Comparison of ENCODE assay signal across 26 mouse cellular contexts in genomic region chr16:60274109-60274508, GRCm38 (mm10).
A peak's percentile ranks its signal among the peaks of the same experiment; 100 is the strongest.
DNase-seq lines count a peak whose midpoint lies in the region; ATAC-seq and TF ChIP-seq lines count a peak whose summit lies in the region.
"Had no signal": no experiment of that assay in that cellular context is flagged by ENCODE, and none has a peak within 500 bp of the region (broad histone marks: within the 10 kb centered on the region; RNA-seq: fewer than 3 reads in every experiment).

No protein-coding gene starts in this region.

- no peak for DNase-seq in heart, postnatal 36 days
- no peak for DNase-seq in midbrain, embryonic 10.5 days (ENCODE audit: low spot score)
- DNase-seq in liver, embryonic 13.5 days, result no peak
- no peak for DNase-seq in lung, adult 18-20 months
- no peak for DNase-seq in layer of hippocampus, adult 2 months (ENCODE audit: low spot score in 2 of 2)
- DNase-seq: adrenal gland, adult 8-10 months; cerebellum, adult 9-10 months; cerebellum, postnatal 36 days; gastrocnemius, postnatal 10 days; heart, postnatal 10 days; kidney, adult 2 months; layer of hippocampus, adult 9-11 months; lung, postnatal 4 days; right cerebral cortex, postnatal 25 days; thymus, adult 18-20 months; thymus, postnatal 25 days had no signal

- no peak overlapping the region for H3K4me2 ChIP-seq in heart, embryonic 15.5 days
- no peak overlapping the region for H3K4me2 ChIP-seq in midbrain, embryonic 12.5 days (replicated peaks)
- no peak overlapping the region for H3K4me2 ChIP-seq in liver, embryonic 13.5 days
- H3K4me2 ChIP-seq: forebrain, embryonic 13.5 days; intestine, embryonic 15.5 days; stomach, embryonic 15.5 days had no signal

- no peaks in the 10 kb centered on the region for H3K36me3 ChIP-seq in heart, embryonic 15.5 days
- H3K36me3 ChIP-seq in midbrain, embryonic 12.5 days, result no peaks in the 10 kb centered on the region
- no peaks in the 10 kb centered on the region for H3K36me3 ChIP-seq in midbrain, embryonic 10.5 days
- no peaks in the 10 kb centered on the region for H3K36me3 ChIP-seq in liver, embryonic 13.5 days
- H3K36me3 ChIP-seq: heart, embryonic 10.5 days; intestine, embryonic 15.5 days; stomach, embryonic 15.5 days had no signal

- no peak overlapping the region for H3K9ac ChIP-seq in heart, embryonic 15.5 days
- H3K9ac ChIP-seq in midbrain, embryonic 12.5 days (replicated peaks), result no peak overlapping the region
- no peak overlapping the region for H3K9ac ChIP-seq in liver, embryonic 13.5 days
- H3K9ac ChIP-seq: forebrain, embryonic 13.5 days; intestine, embryonic 15.5 days; stomach, embryonic 15.5 days had no signal

- H3K27ac ChIP-seq in heart, embryonic 15.5 days, result no peak overlapping the region; the same call in 1 of the 2 replicates
- H3K27ac ChIP-seq in midbrain, embryonic 12.5 days (replicated peaks), result no peak overlapping the region
- no peak overlapping the region for H3K27ac ChIP-seq in midbrain, embryonic 10.5 days (replicated peaks)
- no peak overlapping the region for H3K27ac ChIP-seq in liver, embryonic 13.5 days
- H3K27ac ChIP-seq in layer of hippocampus, adult 2 months, result no peak overlapping the region
- H3K27ac ChIP-seq: forebrain, embryonic 13.5 days; heart, embryonic 10.5 days; intestine, embryonic 15.5 days; stomach, embryonic 15.5 days had no signal

- H3K9me3 ChIP-seq in heart, embryonic 15.5 days (replicated peaks), result no peaks in the 10 kb centered on the region
- H3K9me3 ChIP-seq in midbrain, embryonic 12.5 days, result no peaks in the 10 kb centered on the region
- H3K9me3 ChIP-seq in midbrain, embryonic 10.5 days (replicated peaks), result no peaks in the 10 kb centered on the region
- 0 out of 2 replicates have a peak, but pooled peaks cover 1% of the 10 kb centered on the region for H3K9me3 ChIP-seq in liver, embryonic 13.5 days (replicated peaks)
- H3K9me3 ChIP-seq: forebrain, embryonic 13.5 days; heart, embryonic 10.5 days; intestine, embryonic 15.5 days; megakaryocyte, embryonic 14.5 days; stomach, embryonic 15.5 days had no signal

- intact Hi-C loops in heart, postnatal 36 days (cut with DNase I), result no loop called here

- 15% methylated on average over 2 of the region's 2 CpGs for WGBS in heart, embryonic 15.5 days
- WGBS in midbrain, embryonic 12.5 days, result 81% methylated on average over 2 of the region's 2 CpGs
- WGBS in midbrain, embryonic 10.5 days, result 91% methylated on average over 2 of the region's 2 CpGs
- 24% methylated on average over 2 of the region's 2 CpGs for WGBS in liver, embryonic 13.5 days (ENCODE audit: insufficient replicate concordance)

- 0 out of 2 replicates have a peak, but pooled peaks cover 3% of the 10 kb centered on the region for H3K4me1 ChIP-seq in heart, embryonic 15.5 days (replicated peaks)
- no peaks in the 10 kb centered on the region for H3K4me1 ChIP-seq in midbrain, embryonic 12.5 days
- no peaks in the 10 kb centered on the region for H3K4me1 ChIP-seq in midbrain, embryonic 10.5 days
- 0 out of 2 replicates have a peak, but pooled peaks cover 2% of the 10 kb centered on the region for H3K4me1 ChIP-seq in liver, embryonic 13.5 days (replicated peaks)
- H3K4me1 ChIP-seq: forebrain, embryonic 13.5 days; heart, embryonic 10.5 days; intestine, embryonic 15.5 days; stomach, embryonic 15.5 days had no signal

- no peak for TF ChIP-seq CTCF in layer of hippocampus, adult 2 months (conservative IDR thresholded peaks at IDR 0.05)

- ATAC-seq in heart, embryonic 15.5 days (replicated peaks; ENCODE audit: insufficient number of reproducible peaks, insufficient read depth, low FRiP score, low read depth), result peak; percentile 53
- peak; percentile 23; the same call in 1 of the 2 replicates for ATAC-seq in midbrain, embryonic 12.5 days (ENCODE audit: low FRiP score, low read depth)
- ATAC-seq in liver, embryonic 13.5 days (ENCODE audit: low read depth), result peak; percentile 79
- ATAC-seq: forebrain, embryonic 13.5 days; hindbrain, embryonic 16.5 days; intestine, embryonic 15.5 days; lung, postnatal 0 days; midbrain, embryonic 16.5 days had no signal

- H3K4me3 ChIP-seq in heart, embryonic 15.5 days, result no peak overlapping the region
- H3K4me3 ChIP-seq in midbrain, embryonic 12.5 days, result no peak overlapping the region
- no peak overlapping the region for H3K4me3 ChIP-seq in midbrain, embryonic 10.5 days
- H3K4me3 ChIP-seq in liver, embryonic 13.5 days (replicated peaks), result no peak overlapping the region
- H3K4me3 ChIP-seq in layer of hippocampus, adult 2 months, result no peak overlapping the region
- H3K4me3 ChIP-seq: forebrain, embryonic 13.5 days; heart, embryonic 10.5 days; intestine, embryonic 15.5 days; megakaryocyte, embryonic 14.5 days; stomach, embryonic 15.5 days had no signal

- H3K27me3 ChIP-seq in heart, embryonic 15.5 days, result no peaks in the 10 kb centered on the region
- no peaks in the 10 kb centered on the region for H3K27me3 ChIP-seq in midbrain, embryonic 12.5 days
- H3K27me3 ChIP-seq in midbrain, embryonic 10.5 days (ENCODE audit: low read depth, poor library complexity, severe bottlenecking), result no peaks in the 10 kb centered on the region
- no peaks in the 10 kb centered on the region for H3K27me3 ChIP-seq in liver, embryonic 13.5 days
- H3K27me3 ChIP-seq: forebrain, embryonic 13.5 days; intestine, embryonic 15.5 days; megakaryocyte, embryonic 14.5 days; stomach, embryonic 15.5 days had no signal

Comparison
In these comparisons a context has a peak if more than half of its experiments do, and no peak if none do; other contexts are left out.
1. ATAC-seq: peak in every context shown above with its lines; median percentile 79 in liver, embryonic 13.5 days; 53 in heart, embryonic 15.5 days; 23 in midbrain, embryonic 12.5 days.